Mouse (Mus musculus) cerebellum, adult 18-20 months (tissue): ENCODE data around the gene Kif16b.

ENCODE experiments used
- DNase-seq, 2 experiments: peaks; one replicate each; pipeline ENCODE4 v3.0.0; 2021

Kif16b gene

GRCm38 (mm10) chr2:142874562-142874961 is 26.8 kb downstream of the Kif16b start:
- DNase-seq, result peak; percentile 12 to 31

GRCm38 (mm10) chr2:142870055-142870454 is 31.3 kb downstream of the Kif16b start:
- DNase-seq, result no peak

- no peak for DNase-seq
Measured at GRCm38 (mm10) chr2:142867481-142867880, 33.9 kb downstream of the Kif16b start.

GRCm38 (mm10) chr2:142860994-142861393 is 40.3 kb downstream of the Kif16b start:
- DNase-seq, result no peak

- peak; percentile 52 to 66 for DNase-seq
Measured at GRCm38 (mm10) chr2:142859452-142859851, 41.9 kb downstream of the Kif16b start.

- no peak for DNase-seq
Measured at GRCm38 (mm10) chr2:142838775-142839174, 62.6 kb downstream of the Kif16b start.

GRCm38 (mm10) chr2:142838118-142838517 is 63.2 kb downstream of the Kif16b start:
- DNase-seq, result no peak

- peak in 1 of 2 experiments; percentile 18 for DNase-seq
Measured at GRCm38 (mm10) chr2:142834751-142835150, 66.6 kb downstream of the Kif16b start.

- DNase-seq, result no peak
Measured at GRCm38 (mm10) chr2:142832617-142833422, 68.5 kb downstream of the Kif16b start.

GRCm38 (mm10) chr2:142813033-142813432 is 88.3 kb downstream of the Kif16b start:
- DNase-seq, result peak; percentile 44 to 54

GRCm38 (mm10) chr2:142803760-142804448 is 97.4 kb downstream of the Kif16b start:
- DNase-seq, result no peak

GRCm38 (mm10) chr2:142797310-142797709 is 104.0 kb downstream of the Kif16b start:
- DNase-seq, result no peak

GRCm38 (mm10) chr2:142775358-142775757 is 126.0 kb downstream of the Kif16b start:
- DNase-seq, result no peak

GRCm38 (mm10) chr2:142774752-142775151 is 126.6 kb downstream of the Kif16b start:
- DNase-seq, result no peak

GRCm38 (mm10) chr2:142769647-142770121 is 131.6 kb downstream of the Kif16b start:
- DNase-seq, result no peak

GRCm38 (mm10) chr2:142764276-142764675 is 137.1 kb downstream of the Kif16b start:
- DNase-seq, result no peak

GRCm38 (mm10) chr2:142760843-142761242 is 140.5 kb downstream of the Kif16b start:
- DNase-seq, result no peak

- DNase-seq, result no peak
Measured at GRCm38 (mm10) chr2:142759192-142759591, 142.1 kb downstream of the Kif16b start.

- DNase-seq, result no peak
Measured at GRCm38 (mm10) chr2:142758091-142758765, 143.1 kb downstream of the Kif16b start.

GRCm38 (mm10) chr2:142739338-142739737 is 162.0 kb downstream of the Kif16b start:
- DNase-seq, result no peak

- no peak for DNase-seq
Measured at GRCm38 (mm10) chr2:142738488-142738887, 162.8 kb downstream of the Kif16b start.

- no peak for DNase-seq
Measured at GRCm38 (mm10) chr2:142735691-142736090, 165.6 kb downstream of the Kif16b start.

- no peak for DNase-seq
Measured at GRCm38 (mm10) chr2:142734046-142734445, 167.3 kb downstream of the Kif16b start.
